Mouse (Mus musculus) bone marrow macrophage, adult 2 months (primary cell): ENCODE measurements at regions not wholly inside any gene's neighbourhood (a gene's known extent, or its start where the extent isn't known, plus 50 kb on each side); places are given as distances from the start of the nearest gene placed in this dataset.

Source experiments
- H3K27ac ChIP-seq: 2 replicates; pipeline ENCODE4 v1.5.1; 2012; ENCODE audit warnings: low read depth, low read length; ENCODE audit not compliant: insufficient read depth
- H3K4me1 ChIP-seq: 2 replicates; pipeline ENCODE4 v1.6.1; 2012; ENCODE audit warnings: low read length; ENCODE audit not compliant: control insufficient read depth, insufficient read depth
- H3K4me3 ChIP-seq: 2 replicates; pipeline ENCODE4 v1.5.1; 2012; ENCODE audit warnings: mild to moderate bottlenecking, low read length, moderate library complexity; ENCODE audit not compliant: insufficient read depth
- CTCF ChIP-seq: IDR thresholded peaks from 2 replicates; pipeline ENCODE4 v1.5.1; 2012; ENCODE audit warnings: low read depth, mild to moderate bottlenecking, low read length, moderate library complexity
- POLR2A ChIP-seq: IDR thresholded peaks from 2 replicates; pipeline ENCODE4 v1.6.1; 2012; ENCODE audit warnings: mild to moderate bottlenecking, low read depth, low read length, borderline replicate concordance

GRCm38 (mm10) chr8:92732229-92732628 lies 58.1 kb downstream of the Irx6 start:
- TF ChIP-seq CTCF: no peak
- TF ChIP-seq POLR2A: no peak
- Histone ChIP-seq H3K4me3 (no peak overlapping the region), H3K27ac (no peak overlapping the region), H3K4me1 (no peaks in the 10 kb centered on the region)

GRCm38 (mm10) chr8:92735646-92736045 lies 61.6 kb downstream of the Irx6 start:
- H3K4me1 ChIP-seq: no peaks in the 10 kb centered on the region
- no peak overlapping the region for H3K27ac ChIP-seq
- TF ChIP-seq CTCF (no peak), POLR2A (no peak)

DNA sequence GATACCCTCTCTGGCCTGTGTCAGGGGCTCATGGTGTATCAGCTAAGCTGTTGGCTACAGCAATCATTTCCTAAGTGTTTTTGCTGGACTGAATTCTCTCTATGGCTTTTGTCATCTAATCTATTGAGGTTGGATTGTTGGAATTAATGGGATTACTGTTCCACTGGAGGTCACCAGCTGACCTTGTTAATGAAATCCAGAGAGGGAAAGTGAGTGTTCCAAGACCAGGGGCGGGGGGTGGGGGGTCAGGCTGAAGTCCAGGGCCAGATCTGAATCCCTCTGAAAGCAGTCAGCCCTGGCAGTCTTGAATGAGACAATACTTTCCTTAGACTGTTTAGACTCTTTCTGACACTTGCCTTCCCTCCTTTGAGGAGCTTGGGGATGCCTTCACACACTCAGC lies 64.0 kb downstream of the Irx6 start:
- H3K4me3 ChIP-seq: no peak overlapping the region
- H3K4me1 ChIP-seq: no peaks in the 10 kb centered on the region
- H3K27ac ChIP-seq: no peak overlapping the region
- TF ChIP-seq CTCF (no peak), POLR2A (no peak)

More at GRCm38 (mm10) chr8:92735646-92736045, 61.6 kb downstream of the Irx6 start:
- H3K4me3 ChIP-seq: no peak overlapping the region

- Histone ChIP-seq H3K27ac (no peak overlapping the region), H3K4me1 (peaks cover 2% of the 10 kb centered on the region; the same call in 1 of the 2 replicates), H3K4me3 (no peak overlapping the region)
- no peak for TF ChIP-seq CTCF
- no peak for TF ChIP-seq POLR2A
Measured at GRCm38 (mm10) chr8:92740286-92740808, 66.3 kb downstream of the Irx6 start.

DNA sequence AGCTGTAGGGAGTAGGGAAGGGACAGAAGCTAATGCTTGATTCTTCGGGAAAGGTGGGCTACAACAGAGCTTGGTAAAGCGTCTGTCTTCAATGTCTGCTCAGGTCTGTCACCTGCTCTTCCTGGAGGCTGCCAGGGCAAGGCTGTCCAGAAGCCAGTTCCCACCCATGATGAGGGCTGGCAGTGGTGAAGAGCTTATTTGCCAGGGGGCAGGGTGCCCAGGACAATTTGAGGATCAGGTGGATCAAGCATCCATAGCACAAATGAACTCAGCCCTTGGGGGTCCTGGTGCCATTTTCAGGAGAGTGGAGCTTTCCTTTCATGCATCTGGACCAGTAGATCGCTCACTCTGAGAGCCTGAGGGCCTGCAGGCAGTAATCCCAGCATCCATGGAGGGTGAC lies 67.7 kb downstream of the Irx6 start:
- peaks cover 2% of the 10 kb centered on the region; the same call in 1 of the 2 replicates for H3K4me1 ChIP-seq
- no peak overlapping the region for H3K4me3 ChIP-seq
- H3K27ac ChIP-seq: no peak overlapping the region
- no peak for TF ChIP-seq CTCF
- TF ChIP-seq POLR2A: no peak

GRCm38 (mm10) chr8:92743108-92743507 lies 69.0 kb downstream of the Irx6 start:
- Histone ChIP-seq H3K27ac (no peak overlapping the region), H3K4me1 (peaks cover 2% of the 10 kb centered on the region; the same call in 1 of the 2 replicates), H3K4me3 (no peak overlapping the region)
- TF ChIP-seq POLR2A (no peak), CTCF (no peak)

GRCm38 (mm10) chr8:92747086-92747485 lies 73.0 kb downstream of the Irx6 start:
- no peak overlapping the region for H3K27ac ChIP-seq
- no peak overlapping the region for H3K4me3 ChIP-seq
- peaks cover 2% of the 10 kb centered on the region; the same call in 1 of the 2 replicates for H3K4me1 ChIP-seq
- TF ChIP-seq CTCF (no peak), POLR2A (no peak)

DNA sequence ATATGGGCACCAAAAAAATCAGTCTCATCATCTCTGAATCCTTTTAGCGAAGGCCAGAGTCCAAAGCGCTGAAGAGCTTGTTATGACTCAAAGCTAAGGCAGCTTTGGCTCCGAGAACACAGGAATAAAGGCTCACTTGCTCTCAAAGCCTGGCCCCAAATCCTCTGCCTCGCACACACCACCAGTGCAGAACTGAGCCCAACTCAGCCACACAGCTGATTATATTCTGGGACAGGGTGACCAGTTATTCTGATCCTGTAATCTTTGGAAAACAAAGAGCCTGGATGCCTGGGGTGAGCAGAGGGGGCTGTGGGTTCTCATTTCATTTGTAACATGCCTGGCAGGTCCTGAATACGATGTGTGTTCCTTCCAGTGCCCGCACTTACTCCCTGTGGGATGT lies 73.9 kb downstream of the Irx6 start:
- H3K4me3 ChIP-seq: no peak overlapping the region
- TF ChIP-seq CTCF (no peak), POLR2A (no peak)
- no peak overlapping the region for H3K27ac ChIP-seq
- peaks cover 2% of the 10 kb centered on the region; the same call in 1 of the 2 replicates for H3K4me1 ChIP-seq

DNA sequence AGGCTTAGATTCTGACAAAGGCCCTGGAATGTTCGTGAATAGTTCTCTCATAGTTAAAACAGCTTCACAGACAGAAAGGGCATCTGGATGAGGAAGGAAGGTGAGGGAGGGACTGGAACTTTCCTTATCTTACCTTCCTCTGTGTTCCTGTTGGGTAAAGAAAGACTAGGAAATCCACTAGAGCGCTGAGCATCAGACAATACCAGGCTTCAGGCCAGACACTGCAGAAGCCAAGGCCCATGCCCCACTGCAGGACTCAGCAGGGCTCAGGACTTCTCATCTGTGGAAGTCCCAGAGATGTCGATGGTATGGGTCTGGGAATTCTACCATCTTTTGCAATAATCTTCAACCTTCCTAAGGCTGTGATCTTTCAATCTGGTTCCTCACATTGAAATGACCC lies 67.2 kb upstream of the Mmp2 start:
- TF ChIP-seq POLR2A (no peak), CTCF (no peak)
- no peaks in the 10 kb centered on the region for H3K4me1 ChIP-seq
- no peak overlapping the region for H3K27ac ChIP-seq
- no peak overlapping the region for H3K4me3 ChIP-seq

DNA sequence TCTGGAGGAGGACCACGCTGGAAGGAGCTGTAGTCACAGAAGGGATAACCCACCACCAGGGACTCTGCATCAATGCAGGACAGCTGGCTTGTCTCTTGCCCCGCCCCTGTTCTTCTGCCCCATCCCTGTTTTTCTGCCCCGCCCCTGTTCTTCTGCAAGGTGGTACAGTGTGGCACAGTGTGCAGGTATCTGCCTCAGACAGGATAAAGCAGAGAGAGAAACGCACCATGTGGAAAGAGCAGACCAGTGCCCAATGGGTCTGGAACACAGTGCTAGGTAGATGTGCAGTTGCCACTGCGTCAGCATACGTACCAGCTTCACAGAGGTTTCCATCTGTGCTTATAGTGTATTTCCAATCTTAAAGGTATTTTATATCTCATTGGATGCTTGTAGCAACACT lies 66.2 kb upstream of the Mmp2 start:
- Histone ChIP-seq H3K4me3 (no peak overlapping the region), H3K27ac (no peak overlapping the region), H3K4me1 (no peaks in the 10 kb centered on the region)
- TF ChIP-seq CTCF (no peak), POLR2A (no peak)
